Mouse (Mus musculus): Measurements from ENCODE around the gene Olfr666. TPM values are rescaled to one million over a fixed set of nuclear protein-coding genes. Genes with fewer than 3 reads are reported as not detected.

The Olfr666 gene
- total RNA-seq, 1 experiment, result not detected

DNA sequence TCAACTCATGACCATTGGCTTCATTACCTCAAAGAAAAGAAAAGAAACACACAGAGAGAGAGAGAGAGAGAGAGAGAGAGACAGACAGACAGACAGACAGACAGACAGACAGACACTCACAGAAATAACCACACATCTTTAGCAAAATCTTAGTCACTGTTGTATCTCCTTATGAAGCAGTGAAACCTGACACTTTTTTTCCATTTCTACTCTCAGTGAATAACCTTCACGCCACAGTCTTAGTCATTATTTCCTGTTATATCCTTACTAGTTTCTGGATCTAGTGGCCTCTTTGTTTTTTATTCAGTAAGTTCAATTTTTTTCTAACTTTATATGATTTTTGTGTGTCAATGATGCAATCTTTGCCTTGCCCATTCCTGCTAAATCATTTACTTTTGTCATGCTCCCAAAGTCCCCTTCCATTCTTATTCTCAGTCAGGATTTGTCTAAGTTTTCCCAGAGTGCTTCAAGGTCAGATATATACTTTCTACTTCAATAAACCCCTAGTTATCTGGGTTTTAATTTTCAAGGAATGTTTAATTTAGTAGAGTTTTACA, 51.9 kb downstream of the Olfr666 start:
- H3K27ac ChIP-seq (ENCODE audit: insufficient read depth, low read depth, low read length, poor library complexity, severe bottlenecking), result no peak overlapping the region
- TF ChIP-seq MAFK (IDR thresholded peaks at IDR 0.05; ENCODE audit: insufficient read depth, low read depth, low read length) (no peak), ZNF384 (IDR thresholded peaks at IDR 0.05; ENCODE audit: low read depth, low read length) (no peak), HCFC1 (IDR thresholded peaks at IDR 0.05; ENCODE audit: borderline replicate concordance, insufficient read depth, low read length) (no peak), CHD2 (IDR thresholded peaks at IDR 0.05; ENCODE audit: low read depth, low read length) (no peak), ZC3H11A (IDR thresholded peaks at IDR 0.05; ENCODE audit: borderline replicate concordance, low read depth, low read length) (no peak)
- no peak overlapping the region for H3K4me3 ChIP-seq (ENCODE audit: insufficient read depth in 1 of 2, low read depth in 1 of 2, low read length in 2 of 2, poor library complexity in 1 of 2, severe bottlenecking in 1 of 2)
- in situ Hi-C loops (cut with MboI; ENCODE audit: low sequenced_read_pairs in 2 of 2, unreplicated experiment in 2 of 2), result no loop called here
- DNase-seq (ENCODE audit: low read depth, low spot score), result no peak
- H3K4me1 ChIP-seq (ENCODE audit: control insufficient read depth in 2 of 2, insufficient read depth in 2 of 2, low read length in 2 of 2, poor library complexity in 1 of 2), result no peaks in the 10 kb centered on the region
- no peaks in the 10 kb centered on the region for H3K9me3 ChIP-seq (ENCODE audit: control insufficient read depth, insufficient read depth, low read depth, low read length)
- H3K9ac ChIP-seq (ENCODE audit: insufficient read depth, low read depth, low read length, poor library complexity, severe bottlenecking), result no peak overlapping the region
- no peaks in the 10 kb centered on the region for H3K36me3 ChIP-seq (ENCODE audit: control insufficient read depth, insufficient read depth, low read length, poor library complexity, severe bottlenecking)

DNA sequence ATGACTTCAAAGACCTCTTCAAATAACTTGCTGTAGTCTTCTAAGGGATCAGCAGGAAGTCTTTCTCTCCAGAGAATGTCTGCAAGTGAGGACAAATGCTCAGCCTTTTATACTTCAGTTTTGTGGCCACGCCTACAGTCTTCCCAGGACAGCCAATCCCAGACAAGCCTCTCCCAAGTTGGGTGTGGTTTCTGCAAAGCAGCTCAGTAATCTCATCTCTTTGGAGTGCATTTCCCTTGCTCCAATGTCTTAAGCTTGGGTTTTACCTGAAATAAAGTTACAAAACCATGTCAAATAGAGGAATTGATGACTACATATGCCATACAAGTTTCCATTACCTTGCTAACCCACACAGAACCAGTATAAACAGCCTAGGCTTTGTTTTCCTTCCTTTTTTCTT, 53.2 kb downstream of the Olfr666 start, which contains the start of gene Usp17lb:
Usp17lb (minus strand) TSS at position 101 of the 400 bp plus-strand sequence.
- no peaks in the 10 kb centered on the region for H3K9me3 ChIP-seq (ENCODE audit: control insufficient read depth, insufficient read depth, low read depth, low read length)
- no peaks in the 10 kb centered on the region for H3K4me1 ChIP-seq (ENCODE audit: control insufficient read depth in 2 of 2, insufficient read depth in 2 of 2, low read length in 2 of 2, poor library complexity in 1 of 2)
- DNase-seq (ENCODE audit: low read depth, low spot score), result no peak
- H3K4me3 ChIP-seq (ENCODE audit: insufficient read depth in 1 of 2, low read depth in 1 of 2, low read length in 2 of 2, poor library complexity in 1 of 2, severe bottlenecking in 1 of 2), result no peak within 1 kb of the TSS
- in situ Hi-C loops (cut with MboI; ENCODE audit: low sequenced_read_pairs in 2 of 2, unreplicated experiment in 2 of 2), result no loop called here
- H3K27ac ChIP-seq (ENCODE audit: insufficient read depth, low read depth, low read length, poor library complexity, severe bottlenecking), result no peak within 1 kb of the TSS
- no peak within 1 kb of the TSS for H3K9ac ChIP-seq (ENCODE audit: insufficient read depth, low read depth, low read length, poor library complexity, severe bottlenecking)
- H3K36me3 ChIP-seq (ENCODE audit: control insufficient read depth, insufficient read depth, low read length, poor library complexity, severe bottlenecking), result no peaks in the 10 kb centered on the region
- TF ChIP-seq ZC3H11A (IDR thresholded peaks at IDR 0.05; ENCODE audit: borderline replicate concordance, low read depth, low read length), result no peak
- TF ChIP-seq HCFC1 (IDR thresholded peaks at IDR 0.05; ENCODE audit: borderline replicate concordance, insufficient read depth, low read length), result no peak
- no peak for TF ChIP-seq CHD2 (IDR thresholded peaks at IDR 0.05; ENCODE audit: low read depth, low read length)
- no peak for TF ChIP-seq ZNF384 (IDR thresholded peaks at IDR 0.05; ENCODE audit: low read depth, low read length)
- no peak for TF ChIP-seq MAFK (IDR thresholded peaks at IDR 0.05; ENCODE audit: insufficient read depth, low read depth, low read length)

Other genes with a start within 250 kb of the Olfr666 start
- gene Olfr658, start 248.6 kb downstream of the Olfr666 start, total RNA-seq (2012; rRNA removed), result 0.04 TPM in 1 of 2 replicates, not detected in the other
- not detected in 2 replicates for gene Olfr659, start 229.2 kb downstream of the Olfr666 start, total RNA-seq (2012; rRNA removed)
- not detected in 2 replicates for gene Olfr661, start 209.5 kb downstream of the Olfr666 start, total RNA-seq (2012; rRNA removed)
- 6.5 and 10.5 TPM in 2 replicates for gene Usp17le, start 118.5 kb downstream of the Olfr666 start, total RNA-seq (2012; rRNA removed)
- gene Usp17lb, start 53.3 kb downstream of the Olfr666 start, total RNA-seq (2012; rRNA removed), result 6.9 and 9.3 TPM in 2 replicates
- 1.5 and 3.1 TPM in 2 replicates for gene Usp17la, start 38.9 kb downstream of the Olfr666 start, total RNA-seq (2012; rRNA removed)
- gene Olfr665, start 17.9 kb downstream of the Olfr666 start, total RNA-seq (2012; rRNA removed), result not detected in 2 replicates
- gene Olfr667, start 25.5 kb upstream of the Olfr666 start, total RNA-seq (2012; rRNA removed), result not detected in 2 replicates
- not detected in 2 replicates for gene Olfr668, start 32.1 kb upstream of the Olfr666 start, total RNA-seq (2012; rRNA removed)
- not detected in 2 replicates for gene Olfr669, start 38.3 kb upstream of the Olfr666 start, total RNA-seq (2012; rRNA removed)
- gene Olfr670, start 66.7 kb upstream of the Olfr666 start, total RNA-seq (2012; rRNA removed), result not detected in 2 replicates
- not detected in 2 replicates for gene Olfr671, start 83.2 kb upstream of the Olfr666 start, total RNA-seq (2012; rRNA removed)
- not detected in 2 replicates for gene Olfr672, start 106.1 kb upstream of the Olfr666 start, total RNA-seq (2012; rRNA removed)
- gene Olfr675, start 132.5 kb upstream of the Olfr666 start, total RNA-seq (2012; rRNA removed), result not detected in 2 replicates
- not detected in 2 replicates for gene Olfr676, start 136.7 kb upstream of the Olfr666 start, total RNA-seq (2012; rRNA removed)
- not detected in 2 replicates for gene Olfr677, start 155.4 kb upstream of the Olfr666 start, total RNA-seq (2012; rRNA removed)
- not detected in 2 replicates for gene Olfr678, start 168.5 kb upstream of the Olfr666 start, total RNA-seq (2012; rRNA removed)
- gene Olfr679, start 185.3 kb upstream of the Olfr666 start, total RNA-seq (2012; rRNA removed), result not detected in 2 replicates
- gene Olfr680-ps1, start 196.9 kb upstream of the Olfr666 start, total RNA-seq (2012; rRNA removed), result not detected in 2 replicates
- gene Olfr681, start 220.9 kb upstream of the Olfr666 start, total RNA-seq (2012; rRNA removed), result not detected in 2 replicates

Measured in ES-E14 (cell line).